ENCODE assay signal across 9 mouse cellular contexts in genomic region chr9:96258478-96258877, GRCm38 (mm10).
DNase-seq lines count a peak whose midpoint lies in the region; ATAC-seq and TF ChIP-seq lines count a peak whose summit lies in the region.
"Had no signal": no experiment of that assay in that cellular context is flagged by ENCODE, and none has a peak within 500 bp of the region (broad histone marks: within the 10 kb centered on the region; RNA-seq: fewer than 3 reads in every experiment).

No protein-coding gene starts in this region.

- H3K36me3 ChIP-seq in forebrain, embryonic 12.5 days (replicated peaks) = no peaks in the 10 kb centered on the region
- H3K36me3 ChIP-seq in myocyte (ENCODE audit: control insufficient read depth, insufficient read depth) = no peaks in the 10 kb centered on the region
- H3K36me3 ChIP-seq: embryonic facial prominence, embryonic 15.5 days had no signal

- H3K27ac ChIP-seq in forebrain, embryonic 12.5 days = peak overlapping the region; percentile 72
- H3K27ac ChIP-seq: embryonic facial prominence, embryonic 15.5 days had no signal

- H3K4me3 ChIP-seq in forebrain, embryonic 12.5 days (replicated peaks) = peak overlapping the region; percentile 44; the same call in 1 of the 2 replicates
- H3K4me3 ChIP-seq in myocyte = peak overlapping the region; percentile 24

- H3K27me3 ChIP-seq in forebrain, embryonic 12.5 days = no peaks in the 10 kb centered on the region
- H3K27me3 ChIP-seq in myocyte (ENCODE audit: control insufficient read depth, insufficient read depth, insufficient read length) = no peaks in the 10 kb centered on the region
- H3K27me3 ChIP-seq: embryonic facial prominence, embryonic 15.5 days had no signal

- H3K9ac ChIP-seq in forebrain, embryonic 12.5 days = no peak overlapping the region
- H3K9ac ChIP-seq: embryonic facial prominence, embryonic 15.5 days had no signal

- H3K4me1 ChIP-seq in forebrain, embryonic 12.5 days = peaks cover 13% of the 10 kb centered on the region
- H3K4me1 ChIP-seq: embryonic facial prominence, embryonic 15.5 days had no signal

- no peak overlapping the region for H3ac ChIP-seq in myocyte (ENCODE audit: control insufficient read depth, insufficient read length)

- peak; percentile 66 for ATAC-seq in forebrain, embryonic 12.5 days (ENCODE audit: low FRiP score)

- TF ChIP-seq POLR2A in myocyte (IDR thresholded peaks at IDR 0.05; ENCODE audit: insufficient read length, low read depth) = no peak

- DNase-seq in 416B (ENCODE audit: low read depth) = peak; percentile 58
- peak; percentile 90 for DNase-seq in MEL-GATA-1-ER (ENCODE audit: extremely low read depth, low read depth)
- DNase-seq in kidney, postnatal 36 days = peak; percentile 9 to 17
- DNase-seq in thymus, postnatal 10 days (ENCODE audit: low spot score in 2 of 2) = no peak
- no peak for DNase-seq in lung, adult 18-20 months
- no peak for DNase-seq in frontal cortex, postnatal 36 days (ENCODE audit: low spot score in 2 of 2)

- peak overlapping the region; percentile 46 for H3K4me2 ChIP-seq in forebrain, embryonic 12.5 days
- H3K4me2 ChIP-seq in myocyte (ENCODE audit: low read depth) = no peak overlapping the region

- no peaks in the 10 kb centered on the region for H3K9me3 ChIP-seq in forebrain, embryonic 12.5 days
- H3K9me3 ChIP-seq: embryonic facial prominence, embryonic 15.5 days had no signal

- 2% methylated on average over 6 of the region's 6 CpGs for WGBS in forebrain, embryonic 12.5 days

- H3K79me2 ChIP-seq in myocyte (ENCODE audit: control insufficient read depth, insufficient read depth) = no peaks in the 10 kb centered on the region

TF ChIP-seq in myocyte, 11 proteins besides CTCF, POLR2A, EP300 and RAD21:
- TF ChIP-seq USF1 (IDR thresholded peaks at IDR 0.05; ENCODE audit: low read depth) (no peak), MAX (IDR thresholded peaks at IDR 0.05; ENCODE audit: low read depth) (no peak), TCF3 (IDR thresholded peaks at IDR 0.05; ENCODE audit: insufficient read length, low read depth) (no peak), E2F4 (IDR thresholded peaks at IDR 0.05; ENCODE audit: insufficient read depth) (no peak), MYOG (IDR thresholded peaks at IDR 0.05; ENCODE audit: control insufficient read depth in 1 of 3, insufficient read depth in 1 of 3, insufficient read length in 2 of 3, low read depth in 2 of 3) (no peak), POLR2AphosphoS2 (IDR thresholded peaks at IDR 0.05; ENCODE audit: insufficient read length, low read depth) (no peak), SRF (IDR thresholded peaks at IDR 0.05; ENCODE audit: control insufficient read depth, insufficient read length, low read depth) (no peak), TCF12 (IDR thresholded peaks at IDR 0.05; ENCODE audit: insufficient read depth, poor library complexity, severe bottlenecking) (no peak), CEBPB (IDR thresholded peaks at IDR 0.05; ENCODE audit: insufficient read depth, poor library complexity, severe bottlenecking) (no peak), REST (IDR thresholded peaks at IDR 0.05; ENCODE audit: insufficient read depth, insufficient read length) (no peak), MYOD1 (IDR thresholded peaks at IDR 0.05; ENCODE audit: control insufficient read depth in 1 of 3, insufficient read length in 2 of 3, low read depth in 2 of 3) (no peak)

Comparison
In these comparisons a context has a peak if more than half of its experiments do, and no peak if none do; other contexts are left out.
1. DNase-seq: peak in 416B (single experiment), MEL-GATA-1-ER (single experiment) and kidney, postnatal 36 days (2 of 2); none in thymus, postnatal 10 days (0 of 2), lung, adult 18-20 months (0 of 2) and frontal cortex, postnatal 36 days (0 of 2).